Mouse (Mus musculus): ENCODE data around the gene Gm4064.
"Not testable (repeated sequence)": the region's sequence is repeated elsewhere in the genome, so short reads cannot be mapped to it uniquely, and the experiment has no call there.

Gm4064 gene

GRCm38 (mm10) chrY:2796105-2796504, at the start of gene Gm4064:
Gene Gm4064 (minus strand): TSS chrY:2796205.
- DNase-seq: not testable (repeated sequence)

GRCm38 (mm10) chrY:2830380-2830779, 34.4 kb upstream of the Gm4064 start, which contains the start of the genes Rbmy and Gm10256:
Gene Rbmy (plus strand): TSS chrY:2830680.
Gene Gm10256 (plus strand): TSS chrY:2830699.
- DNase-seq: not testable (repeated sequence)

All from kidney, postnatal 36 days (tissue).